Mouse (Mus musculus) splenic B cell, adult 2 months (primary cell): ENCODE data around the gene Gm9513.

Experiments
- DNase-seq: peaks from one replicate; pipeline ENCODE4 v3.0.0-alpha.2; 2011; ENCODE audit warnings: low read depth, low spot score
- H3K27me3 ChIP-seq: 2 replicates; pipeline ENCODE4 v1.6.1; 2012; ENCODE audit warnings: mild to moderate bottlenecking, low read length, moderate library complexity, mixed read lengths; ENCODE audit not compliant: control insufficient read depth, poor library complexity, insufficient read depth, severe bottlenecking
- H3K36me3 ChIP-seq: 2 replicates; pipeline ENCODE4 v1.6.1; 2012; ENCODE audit warnings: mild to moderate bottlenecking, low read length, moderate library complexity, mixed read lengths; ENCODE audit not compliant: control insufficient read depth, poor library complexity, insufficient read depth, severe bottlenecking

The Gm9513 gene

DNA sequence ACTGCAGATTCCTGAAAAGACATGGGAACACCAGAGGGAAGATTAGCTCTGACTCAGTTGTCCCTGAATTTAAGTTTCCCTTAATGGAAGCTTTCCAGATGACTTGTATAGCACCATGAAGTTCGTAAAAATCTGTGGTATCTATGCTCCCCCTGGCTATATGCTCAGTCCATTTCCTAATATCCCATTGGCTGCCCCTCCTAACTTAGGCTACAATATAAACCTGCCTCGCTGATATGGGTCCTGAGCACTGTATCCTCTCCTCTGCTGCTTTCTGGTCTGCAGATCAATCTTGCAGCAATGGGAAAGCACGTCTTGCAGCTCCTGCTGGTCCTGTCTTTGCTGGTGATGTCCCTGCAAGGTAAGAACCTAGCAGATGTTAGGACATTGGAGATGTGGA is at the start of gene Gm9513:
Gm9513 (plus strand) TSS at position 301 of the 400 bp plus-strand sequence.
- no peak for DNase-seq
- Histone ChIP-seq H3K27me3 (no peaks in the 10 kb centered on the region), H3K36me3 (no peaks in the 10 kb centered on the region)

DNA sequence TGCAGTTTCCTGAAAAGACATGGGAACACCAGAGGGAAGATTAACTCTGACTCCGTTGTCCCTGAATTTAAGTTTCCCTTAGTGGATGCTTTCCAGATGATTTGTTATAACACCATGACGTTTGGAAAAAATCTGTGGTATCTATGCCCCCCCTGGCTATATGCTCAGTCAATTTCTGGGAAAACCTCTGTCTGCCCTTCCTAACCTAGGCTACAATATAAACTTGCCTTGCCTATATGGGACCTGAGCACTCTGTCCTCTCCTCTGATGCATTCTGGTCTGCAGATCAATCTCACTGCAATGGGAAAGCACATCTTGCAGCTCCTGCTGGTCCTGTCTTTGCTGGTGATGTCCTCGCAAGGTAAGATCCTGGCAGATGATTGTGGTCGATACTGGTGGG is 43.9 kb upstream of the Gm9513 start, which contains the start of gene Gm7257:
Gm7257 (plus strand) TSS at position 301 of the 400 bp plus-strand sequence.
- DNase-seq = no peak
- H3K36me3 ChIP-seq = no peaks in the 10 kb centered on the region

DNA sequence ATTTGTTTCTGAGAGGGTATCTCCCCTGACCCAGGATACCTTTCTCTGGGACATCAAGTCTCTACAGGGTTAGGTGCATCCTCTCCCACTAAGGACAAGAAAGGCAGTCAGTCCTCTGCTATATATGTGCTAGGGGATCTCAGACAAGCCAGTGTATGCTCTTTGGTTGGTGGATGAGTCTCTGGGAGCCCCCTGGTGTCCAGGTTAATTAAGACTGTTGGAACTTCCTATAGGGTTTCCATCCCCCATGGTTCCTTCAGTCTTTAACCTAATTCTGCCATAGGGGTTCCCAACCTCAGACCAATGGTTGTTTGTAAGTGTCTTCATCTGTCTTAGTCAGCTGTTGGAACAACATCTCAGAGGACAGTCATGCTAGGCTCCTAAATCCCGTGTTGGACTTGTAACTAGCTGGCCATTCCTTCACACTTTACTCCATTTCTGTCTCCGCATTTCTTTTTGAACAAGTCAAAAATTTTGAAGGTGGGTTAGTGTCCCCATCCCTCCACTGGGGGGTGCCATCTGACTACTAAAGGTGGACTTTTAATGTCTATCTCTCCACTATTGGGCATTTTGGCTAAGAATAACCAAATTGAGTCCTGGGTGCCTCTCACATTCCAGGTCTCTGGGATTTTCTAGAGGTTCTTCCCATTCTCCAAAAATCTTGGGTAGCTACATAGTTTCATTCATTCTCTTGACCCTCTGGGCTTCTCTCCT is 40.2 kb upstream of the Gm9513 start:
- no peaks in the 10 kb centered on the region for H3K36me3 ChIP-seq
- no peaks in the 10 kb centered on the region for H3K27me3 ChIP-seq
- DNase-seq = no peak

More for the DNA sequence above, 43.9 kb upstream of the Gm9513 start, which contains the start of gene Gm7257:
- H3K27me3 ChIP-seq = no peaks in the 10 kb centered on the region

DNA sequence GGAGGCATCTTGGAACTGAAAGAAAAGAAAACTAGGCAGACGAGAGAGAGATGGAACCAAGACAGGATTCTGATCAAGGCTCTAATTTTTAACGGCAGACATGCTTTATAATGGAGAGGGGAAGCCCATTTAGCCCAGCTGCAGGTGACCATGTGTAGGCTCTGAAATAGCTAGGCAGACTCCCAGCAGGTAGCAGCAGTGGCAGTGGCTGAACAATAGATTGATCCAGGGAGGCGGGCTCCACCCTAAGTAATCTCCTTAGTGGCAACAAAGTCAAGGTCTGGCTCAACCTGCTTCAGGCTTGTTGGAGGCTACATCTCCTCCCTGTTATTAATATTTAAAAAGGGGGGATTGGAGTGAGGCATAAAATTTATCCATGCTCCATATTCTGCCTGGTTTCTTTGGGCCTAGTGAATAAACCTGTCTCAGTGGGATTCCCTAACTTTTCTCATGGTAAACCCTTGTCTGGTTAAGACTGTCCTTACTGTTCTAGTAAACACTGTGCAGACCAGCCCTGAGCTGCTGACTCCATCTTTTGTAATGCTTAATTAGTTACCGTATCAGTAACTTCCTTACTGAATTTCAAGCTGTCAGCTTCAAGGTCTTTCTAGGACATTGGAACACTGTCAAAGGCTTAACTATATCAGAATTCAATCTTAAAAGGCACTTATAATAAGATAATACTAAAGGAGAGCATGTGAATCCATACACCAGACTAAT is 19.2 kb downstream of the Gm9513 start:
- no peak for DNase-seq
- Histone ChIP-seq H3K27me3 (no peaks in the 10 kb centered on the region), H3K36me3 (no peaks in the 10 kb centered on the region)

DNA sequence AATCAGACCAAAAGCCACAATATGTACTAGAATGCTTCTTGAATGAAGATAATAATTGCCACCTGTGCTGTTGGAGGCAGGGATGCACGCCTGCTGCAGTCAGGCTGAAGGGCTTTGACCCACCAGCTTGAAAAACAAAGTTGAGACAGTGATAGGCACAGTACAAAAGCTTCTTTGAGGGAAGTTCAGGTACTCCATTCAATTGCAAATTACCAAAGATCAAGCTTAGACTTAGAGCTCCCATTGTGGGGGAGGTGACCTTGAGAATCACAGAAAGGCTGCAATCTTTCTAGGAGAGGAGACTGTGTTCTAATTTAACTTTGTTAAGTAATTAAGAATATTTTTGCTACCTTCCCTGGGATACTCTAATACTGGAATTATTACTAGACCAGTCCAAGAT is 20.4 kb downstream of the Gm9513 start:
- Histone ChIP-seq H3K36me3 (no peaks in the 10 kb centered on the region), H3K27me3 (no peaks in the 10 kb centered on the region)
- DNase-seq = no peak

DNA sequence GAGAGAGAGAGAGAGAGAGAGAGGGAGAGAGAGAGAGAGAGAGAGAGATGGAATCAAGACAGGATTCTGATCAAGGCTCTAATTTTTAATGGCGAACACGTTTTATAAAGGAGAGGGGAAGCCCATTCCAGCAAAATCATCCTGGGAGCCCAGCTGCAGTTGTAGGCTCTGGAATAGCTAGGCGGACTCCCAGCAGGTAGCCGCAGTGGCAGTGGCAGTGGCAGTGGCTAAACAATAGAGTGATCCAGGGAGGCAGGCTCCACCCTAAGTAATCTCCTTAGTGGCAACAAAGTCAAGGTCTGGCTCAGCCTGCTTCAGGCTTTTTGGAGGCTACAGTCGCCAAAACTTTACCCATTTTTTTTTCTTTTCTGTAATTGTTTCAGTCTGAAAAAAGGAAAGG is 28.8 kb downstream of the Gm9513 start:
- Histone ChIP-seq H3K27me3 (no peaks in the 10 kb centered on the region), H3K36me3 (no peaks in the 10 kb centered on the region)
- no peak for DNase-seq
